Mouse (Mus musculus) layer of hippocampus, postnatal 36 days (tissue): ENCODE results near the gene Nxph3. TPM values are rescaled to one million over a fixed set of nuclear protein-coding genes. Genes with fewer than 3 reads are reported as not detected.
A peak's percentile ranks its signal among the peaks of the same experiment; 100 is the strongest.
"Not testable (repeated sequence)": the region's sequence is repeated elsewhere in the genome, so short reads cannot be mapped to it uniquely, and the experiment has no call there.

ENCODE experiments used
- DNase-seq, 2 experiments: peaks; one replicate each; pipeline ENCODE4 v3.0.0; 2022
- total RNA-seq, 2 experiments: library from RNA; stranded (reverse); gene quantifications; 2 replicates each; pipeline ENCODE4 v1.2.3; 2021

The Nxph3 gene
- total RNA-seq, 2 experiments from 2014 or later, result 15.3 to 17.2 TPM

GRCm38 (mm10) chr11:95517162-95517561 lies 2.8 kb upstream of the Nxph3 start:
- DNase-seq, result no peak

- no peak for DNase-seq
These were observed 2.1 kb upstream of the Nxph3 start for GRCm38 (mm10) chr11:95516491-95516911.

- DNase-seq, result no peak
These were observed 1.3 kb upstream of the Nxph3 start for GRCm38 (mm10) chr11:95515376-95516323.

GRCm38 (mm10) chr11:95513461-95514297 lies 691 bp downstream of the Nxph3 start:
- no peak for DNase-seq

GRCm38 (mm10) chr11:95512383-95512782 lies 2.0 kb downstream of the Nxph3 start:
- DNase-seq, result no peak

- no peak for DNase-seq
These were observed 2.5 kb downstream of the Nxph3 start for GRCm38 (mm10) chr11:95511919-95512318.

- no peak for DNase-seq
These were observed 3.7 kb downstream of the Nxph3 start for GRCm38 (mm10) chr11:95510631-95511030.

- no peak for DNase-seq
These were observed 5.1 kb downstream of the Nxph3 start for GRCm38 (mm10) chr11:95509126-95509717.

GRCm38 (mm10) chr11:95508211-95508926 lies 6.0 kb downstream of the Nxph3 start:
- no peak for DNase-seq

GRCm38 (mm10) chr11:95507785-95508184 lies 6.6 kb downstream of the Nxph3 start:
- no peak for DNase-seq

GRCm38 (mm10) chr11:95507041-95507716 lies 7.2 kb downstream of the Nxph3 start:
- DNase-seq, result no peak

GRCm38 (mm10) chr11:95504271-95504731 lies 10.1 kb downstream of the Nxph3 start:
- no peak for DNase-seq

GRCm38 (mm10) chr11:95503581-95504180 lies 10.7 kb downstream of the Nxph3 start:
- DNase-seq, result no peak

GRCm38 (mm10) chr11:95501826-95502225 lies 12.5 kb downstream of the Nxph3 start:
- not testable (repeated sequence) for DNase-seq

GRCm38 (mm10) chr11:95500836-95501235 lies 13.5 kb downstream of the Nxph3 start:
- no peak for DNase-seq

- DNase-seq, result no peak
These were observed 14.0 kb downstream of the Nxph3 start for GRCm38 (mm10) chr11:95500412-95500811.

GRCm38 (mm10) chr11:95497921-95498320 lies 16.4 kb downstream of the Nxph3 start:
- no peak for DNase-seq

- no peak for DNase-seq
These were observed 18.5 kb downstream of the Nxph3 start for GRCm38 (mm10) chr11:95495883-95496282.

- DNase-seq, result peak; percentile 46 to 53
These were observed 20.0 kb downstream of the Nxph3 start for GRCm38 (mm10) chr11:95494374-95494773.

- DNase-seq, result no peak
These were observed 20.4 kb downstream of the Nxph3 start for GRCm38 (mm10) chr11:95493950-95494349.

GRCm38 (mm10) chr11:95493010-95493409 lies 21.4 kb downstream of the Nxph3 start:
- DNase-seq, result no peak
